Mouse (Mus musculus) embryonic facial prominence, embryonic 15.5 days (tissue): ENCODE results near the gene Dennd2c. TPM values are rescaled to one million over a fixed set of nuclear protein-coding genes. Genes with fewer than 3 reads are reported as not detected.

ENCODE experiments used
- ATAC-seq: fragments of 200-750 bp; cut with Nextera tagmentation; 2 replicates; pipeline ENCODE4 v1.8.0; 2017; ENCODE audit warnings: low read depth, moderate TSS enrichment; ENCODE audit not compliant: insufficient number of reproducible peaks, low FRiP score, low TSS enrichment
- H3K27ac ChIP-seq: fragments of 300-500 bp; sonication (generic); replicated peaks from 2 replicates; pipeline ENCODE4 v1.5.1; 2015; ENCODE audit warnings: mild to moderate bottlenecking, inconsistent platforms
- H3K27me3 ChIP-seq: fragments of 300-500 bp; sonication (generic); 2 replicates; pipeline ENCODE4 v1.6.1; 2015; ENCODE audit warnings: inconsistent platforms
- H3K36me3 ChIP-seq: fragments of 300-500 bp; sonication (generic); 2 replicates; pipeline ENCODE4 v1.6.1; 2015; ENCODE audit warnings: mild to moderate bottlenecking, inconsistent platforms
- H3K4me1 ChIP-seq: fragments of 300-500 bp; sonication (generic); 2 replicates; pipeline ENCODE4 v1.6.1; 2015; ENCODE audit warnings: inconsistent platforms
- H3K4me2 ChIP-seq: fragments of 300-500 bp; sonication (generic); replicated peaks from 2 replicates; pipeline ENCODE4 v1.6.1; 2015; ENCODE audit warnings: mild to moderate bottlenecking, inconsistent platforms
- H3K4me3 ChIP-seq: fragments of 300-500 bp; sonication (generic); replicated peaks from 2 replicates; pipeline ENCODE4 v1.5.1; 2015; ENCODE audit warnings: mild to moderate bottlenecking, inconsistent platforms
- H3K9ac ChIP-seq: fragments of 300-500 bp; sonication (generic); 2 replicates; pipeline ENCODE4 v1.6.1; 2015; ENCODE audit warnings: inconsistent platforms
- H3K9me3 ChIP-seq: fragments of 300-500 bp; sonication (generic); replicated peaks from 2 replicates; pipeline ENCODE4 v1.6.1; 2016; ENCODE audit warnings: inconsistent platforms
- WGBS: fragments of 180-500 bp; shearing (Covaris S2); methylation state at CpG from one replicate; pipeline ENCODE4 v1.1.7; 2015; 5-methylcytosine and 5-hydroxymethylcytosine counted together
- polyA plus RNA-seq: library from polyadenylated mRNA; unstranded; fragments of >200 nt; fragmentation: Nextera tagmentation; extraction: Ambion mirVana; gene quantifications from 2 replicates; pipeline ENCODE4 v1.2.1, GENCODE M21; 2015

Dennd2c gene
- 13.6 and 15.1 TPM in 2 replicates for polyA plus RNA-seq

GRCm38 (mm10) chr3:103102454-103103390 lies at the start of gene Dennd2c:
Gene Dennd2c, plus strand, starts transcription at chr3:103102604.
- Histone ChIP-seq H3K27ac (peak within 1 kb of the TSS; percentile 91), H3K36me3 (no peaks in the 10 kb centered on the region), H3K4me1 (peaks cover 11% of the 10 kb centered on the region), H3K9ac (peak within 1 kb of the TSS; percentile 64), H3K9me3 (no peaks in the 10 kb centered on the region), H3K4me3 (peak within 1 kb of the TSS; percentile 71), H3K27me3 (no peaks in the 10 kb centered on the region), H3K4me2 (peak within 1 kb of the TSS; percentile 81)
- under 1% methylated on average over 72 of the region's 72 CpGs for WGBS
- ATAC-seq: peak; percentile 95

- Histone ChIP-seq H3K4me3 (no peak overlapping the region), H3K9me3 (no peaks in the 10 kb centered on the region), H3K36me3 (peaks cover 63% of the 10 kb centered on the region), H3K4me2 (no peak overlapping the region), H3K27me3 (no peaks in the 10 kb centered on the region), H3K9ac (no peak overlapping the region), H3K4me1 (no peaks in the 10 kb centered on the region; the same call in 1 of the 2 replicates), H3K27ac (no peak overlapping the region)
- no peak for ATAC-seq
- 78% methylated on average over 5 of the region's 5 CpGs for WGBS
Observed at GRCm38 (mm10) chr3:103056016-103056595, 46.3 kb upstream of the Dennd2c start.

- Histone ChIP-seq H3K4me3 (peak overlapping the region; percentile 81), H3K27me3 (no peaks in the 10 kb centered on the region), H3K27ac (peak overlapping the region; percentile 98), H3K9ac (peak overlapping the region; percentile 18; the same call in 1 of the 2 replicates), H3K36me3 (peaks cover 65% of the 10 kb centered on the region), H3K4me1 (no peaks in the 10 kb centered on the region; the same call in 1 of the 2 replicates), H3K4me2 (peak overlapping the region; percentile 74), H3K9me3 (no peaks in the 10 kb centered on the region)
- 3% methylated on average over 10 of the region's 10 CpGs for whole genome bisulfite sequencing
- no peak for ATAC-seq
Observed at GRCm38 (mm10) chr3:103057752-103058151, 44.7 kb upstream of the Dennd2c start.

GRCm38 (mm10) chr3:103058207-103059157 lies 43.9 kb upstream of the Dennd2c start, which contains the start of gene Nras:
Gene Nras, plus strand, starts transcription at chr3:103058285.
- Histone ChIP-seq H3K9me3 (no peaks in the 10 kb centered on the region), H3K36me3 (peaks cover 68% of the 10 kb centered on the region), H3K27me3 (no peaks in the 10 kb centered on the region), H3K4me1 (no peaks in the 10 kb centered on the region; the same call in 1 of the 2 replicates), H3K4me3 (peak within 1 kb of the TSS; percentile 81), H3K9ac (peak within 1 kb of the TSS; percentile 68), H3K27ac (peak within 1 kb of the TSS; percentile 98), H3K4me2 (peak within 1 kb of the TSS; percentile 74)
- peak; percentile 97 for ATAC-seq
- 2% methylated on average over 46 of the region's 46 CpGs for WGBS

GRCm38 (mm10) chr3:103066927-103067326 lies 35.5 kb upstream of the Dennd2c start:
- 86% methylated on average over 8 of the region's 8 CpGs for WGBS
- Histone ChIP-seq H3K4me2 (no peak overlapping the region), H3K4me1 (no peaks in the 10 kb centered on the region), H3K9ac (no peak overlapping the region), H3K27ac (no peak overlapping the region), H3K4me3 (no peak overlapping the region), H3K9me3 (no peaks in the 10 kb centered on the region), H3K27me3 (no peaks in the 10 kb centered on the region), H3K36me3 (peaks cover 64% of the 10 kb centered on the region)
- no peak for ATAC-seq

- no peak overlapping the region for H3K4me2 ChIP-seq
- no peak for ATAC-seq
- H3K36me3 ChIP-seq: peaks cover 43% of the 10 kb centered on the region
- H3K27ac ChIP-seq: no peak overlapping the region
- H3K27me3 ChIP-seq: no peaks in the 10 kb centered on the region
- no peak overlapping the region for H3K4me3 ChIP-seq
- H3K4me1 ChIP-seq: no peaks in the 10 kb centered on the region
- no peaks in the 10 kb centered on the region for H3K9me3 ChIP-seq
- WGBS: 71% methylated on average over 6 of the region's 6 CpGs
- H3K9ac ChIP-seq: no peak overlapping the region
Observed at GRCm38 (mm10) chr3:103068971-103069370, 33.4 kb upstream of the Dennd2c start.

GRCm38 (mm10) chr3:103073771-103074170 lies 28.6 kb upstream of the Dennd2c start, which contains the start of gene Ampd1:
Gene Ampd1, plus strand, starts transcription at chr3:103074014.
- ATAC-seq: no peak
- Histone ChIP-seq H3K27me3 (no peaks in the 10 kb centered on the region), H3K36me3 (peaks cover 7% of the 10 kb centered on the region), H3K9me3 (no peaks in the 10 kb centered on the region), H3K4me3 (no peak within 1 kb of the TSS), H3K4me1 (no peaks in the 10 kb centered on the region), H3K9ac (no peak within 1 kb of the TSS), H3K4me2 (no peak within 1 kb of the TSS), H3K27ac (no peak within 1 kb of the TSS)
- WGBS: 50% methylated on average over 5 of the region's 5 CpGs

- H3K9me3 ChIP-seq: no peaks in the 10 kb centered on the region
- H3K36me3 ChIP-seq: no peaks in the 10 kb centered on the region
- no peak overlapping the region for H3K9ac ChIP-seq
- no peaks in the 10 kb centered on the region for H3K4me1 ChIP-seq
- no peak overlapping the region for H3K4me3 ChIP-seq
- ATAC-seq: no peak
- 69% methylated on average over 9 of the region's 9 CpGs for WGBS
- H3K27ac ChIP-seq: no peak overlapping the region
- no peak overlapping the region for H3K4me2 ChIP-seq
- no peaks in the 10 kb centered on the region for H3K27me3 ChIP-seq
Observed at GRCm38 (mm10) chr3:103075871-103076270, 26.5 kb upstream of the Dennd2c start.

GRCm38 (mm10) chr3:103076476-103076875 lies 25.9 kb upstream of the Dennd2c start:
- Histone ChIP-seq H3K9ac (no peak overlapping the region), H3K4me2 (no peak overlapping the region), H3K4me3 (no peak overlapping the region), H3K27me3 (no peaks in the 10 kb centered on the region), H3K4me1 (no peaks in the 10 kb centered on the region), H3K27ac (no peak overlapping the region), H3K9me3 (no peaks in the 10 kb centered on the region), H3K36me3 (no peaks in the 10 kb centered on the region)
- 79% methylated on average over 9 of the region's 9 CpGs for WGBS
- no peak for ATAC-seq

- no peak for ATAC-seq
- H3K36me3 ChIP-seq: no peaks in the 10 kb centered on the region
- no peak overlapping the region for H3K9ac ChIP-seq
- H3K4me2 ChIP-seq: no peak overlapping the region
- no peak overlapping the region for H3K4me3 ChIP-seq
- H3K9me3 ChIP-seq: no peaks in the 10 kb centered on the region
- H3K4me1 ChIP-seq: no peaks in the 10 kb centered on the region
- H3K27ac ChIP-seq: no peak overlapping the region
- H3K27me3 ChIP-seq: no peaks in the 10 kb centered on the region
- 87% methylated on average over 9 of the region's 9 CpGs for WGBS
Observed at GRCm38 (mm10) chr3:103079301-103079700, 23.1 kb upstream of the Dennd2c start.
